Mouse (Mus musculus) forebrain, embryonic 14.5 days (tissue): ENCODE measurements around the gene Sorbs1. TPM values are rescaled to one million over a fixed set of nuclear protein-coding genes. Genes with fewer than 3 reads are reported as not detected.
A peak's percentile ranks its signal among the peaks of the same experiment; 100 is the strongest.

Source experiments
- ATAC-seq: fragments of 200-750 bp; cut with Nextera tagmentation; 2 replicates; pipeline ENCODE4 v1.8.0; 2017; ENCODE audit warnings: mild to moderate bottlenecking, moderate library complexity
- DNase-seq: peaks from one replicate; pipeline ENCODE4 v3.0.0-alpha.2; 2015; ENCODE audit warnings: low spot score
- H3K27ac ChIP-seq: fragments of 300-500 bp; sonication (generic); 2 replicates; pipeline ENCODE4 v1.5.1; 2014; ENCODE audit warnings: low read depth, mild to moderate bottlenecking, control low read depth, low read length, moderate library complexity
- H3K27me3 ChIP-seq: fragments of 300-500 bp; sonication (generic); replicated peaks from 2 replicates; pipeline ENCODE4 v1.6.1; 2014; ENCODE audit warnings: low read length, control low read depth, mixed read lengths; ENCODE audit not compliant: control insufficient read depth, insufficient read depth
- H3K36me3 ChIP-seq: fragments of 300-500 bp; sonication (generic); 2 replicates; pipeline ENCODE4 v1.6.1; 2014; ENCODE audit warnings: low read length, control low read depth; ENCODE audit not compliant: control insufficient read depth, insufficient read depth
- H3K4me1 ChIP-seq: fragments of 300-500 bp; sonication (generic); 2 replicates; pipeline ENCODE4 v1.6.1; 2014; ENCODE audit warnings: antibody characterized with exemption, low read length, control low read depth; ENCODE audit not compliant: control insufficient read depth, insufficient read depth
- H3K4me2 ChIP-seq: fragments of 300-500 bp; sonication (generic); 2 replicates; pipeline ENCODE4 v1.6.1; 2014; ENCODE audit warnings: mild to moderate bottlenecking, control low read depth, low read length
- H3K4me3 ChIP-seq: fragments of 300-500 bp; sonication (generic); 2 replicates; pipeline ENCODE4 v1.5.1; 2014; ENCODE audit warnings: low read depth, low read length, control low read depth
- H3K9ac ChIP-seq: fragments of 300-500 bp; sonication (generic); 2 replicates; pipeline ENCODE4 v1.6.1; 2014; ENCODE audit warnings: mild to moderate bottlenecking, low read length, control low read depth, moderate library complexity
- H3K9me3 ChIP-seq: fragments of 300-500 bp; sonication (generic); replicated peaks from 2 replicates; pipeline ENCODE4 v1.6.1; 2016; ENCODE audit warnings: low read length, control low read depth, mixed read lengths; ENCODE audit not compliant: control insufficient read depth
- WGBS: fragments of 180-500 bp; shearing (Covaris S2); extraction: QIAGEN DNeasy Blood & Tissue Kit; methylation state at CpG from one replicate; pipeline ENCODE4 v1.1.7; 2014; 5-methylcytosine and 5-hydroxymethylcytosine counted together
- polyA plus RNA-seq: library from polyadenylated mRNA; unstranded; fragments of >200 nt; fragmentation: Nextera tagmentation; extraction: Ambion mirVana; gene quantifications from 2 replicates; pipeline ENCODE4 v1.2.1, GENCODE M21; 2014

Sorbs1 gene
- polyA plus RNA-seq, 1 experiment from 2014 or later, result 61.1 TPM

GRCm38 (mm10) chr19:40548796-40549515, 35.4 kb upstream of the Sorbs1 start:
- Histone ChIP-seq H3K27me3 (no peaks in the 10 kb centered on the region), H3K9me3 (no peaks in the 10 kb centered on the region), H3K36me3 (peaks cover 38% of the 10 kb centered on the region), H3K27ac (no peak overlapping the region), H3K9ac (no peak overlapping the region), H3K4me3 (no peak overlapping the region), H3K4me2 (no peak overlapping the region), H3K4me1 (no peaks in the 10 kb centered on the region)
- DNase-seq (no peak), ATAC-seq (no peak)
- WGBS, result 37% methylated on average over 5 of the region's 5 CpGs

DNA sequence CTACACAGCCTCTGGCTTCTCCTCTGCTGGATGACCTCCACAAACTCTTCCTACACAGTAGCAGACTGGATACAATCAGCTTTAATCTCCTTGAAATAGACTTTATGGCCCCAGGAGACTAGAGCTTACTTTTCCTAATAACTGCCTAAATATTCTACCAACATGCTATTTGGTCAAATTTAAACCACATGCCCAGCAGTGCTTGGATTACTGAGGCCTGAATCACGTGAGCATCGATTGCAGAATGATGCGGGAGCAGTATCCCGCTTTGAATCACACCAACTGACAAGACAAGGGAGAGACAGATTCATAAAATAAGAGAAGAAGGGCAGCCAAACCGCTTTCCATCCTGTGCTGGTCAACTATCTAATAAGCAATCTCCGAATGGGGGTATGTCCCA, 34.8 kb upstream of the Sorbs1 start:
- H3K27me3 ChIP-seq, result no peaks in the 10 kb centered on the region
- no peak overlapping the region for H3K4me2 ChIP-seq
- no peak for ATAC-seq
- H3K9ac ChIP-seq, result no peak overlapping the region
- no peaks in the 10 kb centered on the region for H3K4me1 ChIP-seq
- no peak overlapping the region for H3K27ac ChIP-seq
- no peak for DNase-seq
- H3K4me3 ChIP-seq, result no peak overlapping the region
- H3K36me3 ChIP-seq, result peaks cover 32% of the 10 kb centered on the region
- 84% methylated on average over 6 of the region's 6 CpGs for WGBS
- no peaks in the 10 kb centered on the region for H3K9me3 ChIP-seq

DNA sequence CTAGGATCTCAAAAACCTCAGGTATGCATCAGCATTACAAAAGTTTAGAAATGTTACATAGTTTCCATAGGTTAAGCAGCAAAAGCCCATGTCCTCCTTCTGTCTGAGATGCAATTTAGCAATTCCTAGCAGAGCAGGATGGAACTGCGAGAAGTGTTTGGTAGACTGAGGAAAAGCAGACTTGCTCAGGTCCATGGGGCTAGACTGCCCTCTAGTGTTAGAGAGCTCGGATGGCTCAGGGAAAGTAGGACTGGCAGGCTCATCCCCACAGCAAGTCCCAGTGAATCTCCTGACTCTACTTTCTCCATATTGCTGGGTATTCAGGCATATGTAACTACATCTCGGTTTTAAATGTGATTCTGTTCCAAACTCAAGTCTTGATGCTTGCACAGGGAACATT, 31.3 kb upstream of the Sorbs1 start:
- WGBS, result 9% methylated on average over 3 of the region's 3 CpGs
- peak; percentile 89 for DNase-seq

GRCm38 (mm10) chr19:40542776-40543175, 29.2 kb upstream of the Sorbs1 start:
- WGBS, result 90% methylated on average over 7 of the region's 7 CpGs
- DNase-seq, result no peak
- no peak overlapping the region for H3K9ac ChIP-seq
- H3K27me3 ChIP-seq, result no peaks in the 10 kb centered on the region
- ATAC-seq, result no peak
- no peaks in the 10 kb centered on the region for H3K36me3 ChIP-seq
- no peak overlapping the region for H3K4me3 ChIP-seq
- no peak overlapping the region for H3K4me2 ChIP-seq
- H3K9me3 ChIP-seq, result no peaks in the 10 kb centered on the region
- no peaks in the 10 kb centered on the region for H3K4me1 ChIP-seq
- no peak overlapping the region for H3K27ac ChIP-seq

More for the DNA sequence above, 31.3 kb upstream of the Sorbs1 start:
- H3K4me2 ChIP-seq, result no peak overlapping the region
- H3K36me3 ChIP-seq, result no peaks in the 10 kb centered on the region
- no peak overlapping the region for H3K27ac ChIP-seq
- no peaks in the 10 kb centered on the region for H3K27me3 ChIP-seq
- no peaks in the 10 kb centered on the region for H3K4me1 ChIP-seq
- no peak overlapping the region for H3K9ac ChIP-seq
- H3K9me3 ChIP-seq, result no peaks in the 10 kb centered on the region
- no peak overlapping the region for H3K4me3 ChIP-seq
- ATAC-seq, result peak; percentile 88

GRCm38 (mm10) chr19:40536526-40536925, 22.9 kb upstream of the Sorbs1 start:
- no peaks in the 10 kb centered on the region for H3K4me1 ChIP-seq
- H3K27ac ChIP-seq, result no peak overlapping the region
- WGBS, result 94% methylated on average over 6 of the region's 6 CpGs
- no peak overlapping the region for H3K9ac ChIP-seq
- ATAC-seq, result no peak
- no peak overlapping the region for H3K4me2 ChIP-seq
- no peaks in the 10 kb centered on the region for H3K36me3 ChIP-seq
- H3K9me3 ChIP-seq, result no peaks in the 10 kb centered on the region
- H3K27me3 ChIP-seq, result no peaks in the 10 kb centered on the region
- no peak for DNase-seq
- H3K4me3 ChIP-seq, result no peak overlapping the region

GRCm38 (mm10) chr19:40532525-40532924, 18.9 kb upstream of the Sorbs1 start:
- WGBS, result 93% methylated on average over 5 of the region's 5 CpGs
- no peak for DNase-seq
- H3K36me3 ChIP-seq, result no peaks in the 10 kb centered on the region
- H3K4me1 ChIP-seq, result no peaks in the 10 kb centered on the region
- H3K27me3 ChIP-seq, result no peaks in the 10 kb centered on the region
- H3K9me3 ChIP-seq, result no peaks in the 10 kb centered on the region
- no peak overlapping the region for H3K27ac ChIP-seq
- no peak overlapping the region for H3K4me3 ChIP-seq
- ATAC-seq, result no peak
- H3K9ac ChIP-seq, result no peak overlapping the region
- H3K4me2 ChIP-seq, result no peak overlapping the region

DNA sequence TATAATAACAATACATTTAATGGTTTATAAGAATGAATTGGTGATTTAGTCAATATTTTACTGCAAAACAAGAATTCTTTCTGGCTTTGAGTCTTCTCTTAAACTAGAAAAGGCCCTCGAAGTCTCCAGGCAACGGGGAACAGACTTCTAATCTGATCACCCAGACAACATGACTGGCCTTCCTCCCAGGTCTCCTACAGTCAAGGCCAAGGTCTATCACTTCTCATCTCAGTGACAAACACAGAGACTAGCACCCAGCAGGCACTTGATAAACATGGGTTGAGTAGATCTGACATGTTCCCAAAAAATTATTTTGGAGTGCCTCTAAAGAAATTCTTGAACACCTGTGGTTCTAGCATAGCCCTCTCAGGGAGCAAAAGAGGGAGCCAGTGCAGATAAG, 16.7 kb upstream of the Sorbs1 start:
- no peak overlapping the region for H3K27ac ChIP-seq
- no peaks in the 10 kb centered on the region for H3K36me3 ChIP-seq
- H3K4me2 ChIP-seq, result no peak overlapping the region
- H3K4me3 ChIP-seq, result no peak overlapping the region
- no peaks in the 10 kb centered on the region for H3K9me3 ChIP-seq
- no peaks in the 10 kb centered on the region for H3K27me3 ChIP-seq
- H3K4me1 ChIP-seq, result no peaks in the 10 kb centered on the region
- 90% methylated on average over 2 of the region's 2 CpGs for WGBS
- ATAC-seq (no peak), DNase-seq (no peak)
- no peak overlapping the region for H3K9ac ChIP-seq

GRCm38 (mm10) chr19:40528254-40528653, 14.7 kb upstream of the Sorbs1 start:
- H3K27me3 ChIP-seq, result no peaks in the 10 kb centered on the region
- no peak overlapping the region for H3K4me2 ChIP-seq
- no peak overlapping the region for H3K27ac ChIP-seq
- no peak overlapping the region for H3K4me3 ChIP-seq
- no peaks in the 10 kb centered on the region for H3K36me3 ChIP-seq
- H3K4me1 ChIP-seq, result no peaks in the 10 kb centered on the region
- no peaks in the 10 kb centered on the region for H3K9me3 ChIP-seq
- no peak overlapping the region for H3K9ac ChIP-seq
- ATAC-seq, result no peak
- no peak for DNase-seq

GRCm38 (mm10) chr19:40526367-40527014, 12.9 kb upstream of the Sorbs1 start:
- no peak overlapping the region for H3K4me2 ChIP-seq
- H3K27me3 ChIP-seq, result no peaks in the 10 kb centered on the region
- WGBS, result 82% methylated on average over 9 of the region's 9 CpGs
- H3K4me1 ChIP-seq, result no peaks in the 10 kb centered on the region
- no peak overlapping the region for H3K4me3 ChIP-seq
- no peak overlapping the region for H3K9ac ChIP-seq
- no peak for ATAC-seq
- no peaks in the 10 kb centered on the region for H3K9me3 ChIP-seq
- no peaks in the 10 kb centered on the region for H3K36me3 ChIP-seq
- no peak overlapping the region for H3K27ac ChIP-seq
- DNase-seq, result no peak
